ENCODE assay signal across 10 mouse cellular contexts in genomic region chr2:166608509-166608908, GRCm38 (mm10).
DNase-seq lines count a peak whose midpoint lies in the region; ATAC-seq and TF ChIP-seq lines count a peak whose summit lies in the region.
"Had no signal": no experiment of that assay in that cellular context is flagged by ENCODE, and none has a peak within 500 bp of the region (broad histone marks: within the 10 kb centered on the region; RNA-seq: fewer than 3 reads in every experiment).

No protein-coding gene starts in this region.

- no peak for DNase-seq in hindbrain, embryonic 10.5 days (ENCODE audit: low spot score)
- peak; percentile 50 for DNase-seq in Patski (ENCODE audit: low read depth, low spot score)
- peak; percentile 70 for DNase-seq in embryonic facial prominence, embryonic 11.5 days (ENCODE audit: low spot score)
- DNase-seq in heart, postnatal 10 days: peak; percentile 33 to 44
- no peak for DNase-seq in urinary bladder, postnatal 14 days (ENCODE audit: low spot score)
- DNase-seq in layer of hippocampus, postnatal 25 days (ENCODE audit: extremely low spot score in 1 of 2, low spot score in 1 of 2): no peak
- DNase-seq: lung, embryonic 14.5 days; thymus, postnatal 36 days had no signal

- H3K9me3 ChIP-seq in hindbrain, embryonic 10.5 days: no peaks in the 10 kb centered on the region
- H3K9me3 ChIP-seq in hindbrain, embryonic 16.5 days (ENCODE audit: control insufficient read depth, low read length): no peaks in the 10 kb centered on the region
- no peaks in the 10 kb centered on the region for H3K9me3 ChIP-seq in embryonic facial prominence, embryonic 11.5 days (replicated peaks; ENCODE audit: control insufficient read depth, low read length)

- H3K27ac ChIP-seq in hindbrain, embryonic 10.5 days: peak overlapping the region; percentile 18; the same call in 1 of the 2 replicates
- no peak overlapping the region for H3K27ac ChIP-seq in hindbrain, embryonic 16.5 days (ENCODE audit: low read depth, low read length)
- no peak overlapping the region for H3K27ac ChIP-seq in embryonic facial prominence, embryonic 11.5 days (replicated peaks; ENCODE audit: low read depth, low read length)

- ATAC-seq in hindbrain, embryonic 16.5 days: no peak
- peak; percentile 35 for ATAC-seq in Patski
- ATAC-seq in embryonic facial prominence, embryonic 11.5 days (replicated peaks; ENCODE audit: insufficient number of reproducible peaks, low FRiP score, low TSS enrichment, low read depth): no peak

- CTCF ChIA-PET in Patski (lab: Charles Lee): no interaction called here

- in situ Hi-C loops in Patski (cut with MboI; ENCODE audit: low pct_unique_long_range_greater_than_20kb): loop anchor here (5.0 kb wide), 1 partner anchor 104 kb away; the partner anchor contains the start of gene Prex1

- no peak for TF ChIP-seq CTCF in Patski (IDR thresholded peaks at IDR 0.05)

- no peak overlapping the region for H3K4me3 ChIP-seq in hindbrain, embryonic 10.5 days
- H3K4me3 ChIP-seq in hindbrain, embryonic 16.5 days (ENCODE audit: low read length): no peak overlapping the region
- no peak overlapping the region for H3K4me3 ChIP-seq in embryonic facial prominence, embryonic 11.5 days (ENCODE audit: low read depth, low read length)

- POLR2A ChIA-PET in Patski (lab: Charles Lee): no interaction called here

- H3K9ac ChIP-seq in hindbrain, embryonic 16.5 days (ENCODE audit: low read depth, low read length): no peak overlapping the region
- H3K9ac ChIP-seq in embryonic facial prominence, embryonic 11.5 days (replicated peaks; ENCODE audit: low read length): no peak overlapping the region
- H3K9ac ChIP-seq: lung, embryonic 14.5 days had no signal

- H3K36me3 ChIP-seq in hindbrain, embryonic 10.5 days: peaks cover 79% of the 10 kb centered on the region
- H3K36me3 ChIP-seq in hindbrain, embryonic 16.5 days (ENCODE audit: control insufficient read depth, insufficient read depth, low read length): no peaks in the 10 kb centered on the region
- no peaks in the 10 kb centered on the region for H3K36me3 ChIP-seq in embryonic facial prominence, embryonic 11.5 days (replicated peaks; ENCODE audit: control insufficient read depth, insufficient read depth, low read depth, low read length)
- H3K36me3 ChIP-seq: G1E had no signal

- H3K4me1 ChIP-seq in hindbrain, embryonic 10.5 days (replicated peaks): peaks cover 50% of the 10 kb centered on the region
- H3K4me1 ChIP-seq in hindbrain, embryonic 16.5 days (ENCODE audit: control insufficient read depth, insufficient read depth, low read depth, low read length): no peaks in the 10 kb centered on the region
- peaks cover 3% of the 10 kb centered on the region; the same call in 1 of the 2 replicates for H3K4me1 ChIP-seq in embryonic facial prominence, embryonic 11.5 days (ENCODE audit: control insufficient read depth, insufficient read depth, low read length)

- intact Hi-C loops in heart, postnatal 10 days (cut with DNase I): no loop called here

- no peak overlapping the region for H3K4me2 ChIP-seq in hindbrain, embryonic 16.5 days (ENCODE audit: low read length)
- no peak overlapping the region for H3K4me2 ChIP-seq in embryonic facial prominence, embryonic 11.5 days (ENCODE audit: low read depth, low read length)
- H3K4me2 ChIP-seq: lung, embryonic 14.5 days had no signal

- H3K27me3 ChIP-seq in hindbrain, embryonic 10.5 days (ENCODE audit: insufficient read depth, poor library complexity, severe bottlenecking): no peaks in the 10 kb centered on the region
- no peaks in the 10 kb centered on the region for H3K27me3 ChIP-seq in hindbrain, embryonic 16.5 days (replicated peaks; ENCODE audit: control insufficient read depth, insufficient read depth, low read length)
- H3K27me3 ChIP-seq in Patski: no peaks in the 10 kb centered on the region
- H3K27me3 ChIP-seq in embryonic facial prominence, embryonic 11.5 days (ENCODE audit: control insufficient read depth, insufficient read depth, low read length): no peaks in the 10 kb centered on the region

- WGBS in hindbrain, embryonic 10.5 days: 44% methylated on average over 8 of the region's 8 CpGs
- WGBS in hindbrain, embryonic 16.5 days: 57% methylated on average over 8 of the region's 8 CpGs
- WGBS in embryonic facial prominence, embryonic 11.5 days: 20% methylated on average over 8 of the region's 8 CpGs

Comparison
In these comparisons a context has a peak if more than half of its experiments do, and no peak if none do; other contexts are left out.
1. DNase-seq: peak in Patski (single experiment), embryonic facial prominence, embryonic 11.5 days (single experiment) and heart, postnatal 10 days (2 of 2); none in hindbrain, embryonic 10.5 days (single experiment), urinary bladder, postnatal 14 days (single experiment) and layer of hippocampus, postnatal 25 days (0 of 2).